Mouse (Mus musculus) kidney, adult 9 months (tissue): ENCODE measurements at regions not wholly inside any gene's neighbourhood (a gene's known extent, or its start where the extent isn't known, plus 50 kb on each side); places are given as distances from the start of the nearest gene placed in this dataset.

ENCODE experiments used
- DNase-seq: peaks from one replicate; pipeline ENCODE4 v3.0.0; 2022

DNA sequence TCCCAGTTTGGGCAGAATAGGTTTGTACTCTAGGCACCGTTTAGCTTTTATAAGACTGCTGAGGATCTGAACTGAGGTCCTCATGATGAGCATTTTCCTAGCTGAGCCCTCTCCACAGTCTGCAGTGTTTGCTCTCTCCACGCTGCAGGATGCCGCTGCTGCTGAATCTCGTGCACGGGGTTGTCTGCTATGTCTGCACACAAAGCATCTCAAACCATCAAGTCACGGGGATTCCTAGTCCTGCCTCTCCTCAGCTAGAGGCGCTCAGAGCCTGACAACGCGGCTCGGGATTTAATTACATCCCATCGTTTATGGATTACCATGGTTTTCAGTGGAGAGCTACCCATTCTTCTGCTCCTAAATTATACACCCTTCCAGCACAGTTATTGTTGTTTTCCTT lies 175.6 kb downstream of the Rnf144b start:
- DNase-seq = no peak

DNA sequence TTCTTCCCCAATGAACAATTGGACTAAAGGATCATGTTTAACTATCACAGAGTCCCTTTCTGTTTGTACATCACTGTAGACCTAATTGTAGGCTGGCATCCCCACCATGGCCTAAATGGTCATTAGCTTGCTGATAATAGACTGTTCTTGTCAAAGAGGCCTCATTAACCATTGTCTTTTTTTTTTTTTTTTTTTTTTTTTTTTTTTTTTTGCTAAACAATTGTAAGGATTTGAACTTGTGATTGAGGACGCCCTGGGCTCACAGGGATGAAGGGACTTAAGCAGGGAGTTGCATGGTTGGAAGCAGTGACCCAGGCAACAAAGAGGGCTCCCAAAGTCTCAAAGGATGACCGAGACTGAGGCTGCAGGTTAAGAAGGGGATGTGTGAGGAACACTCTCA lies 178.0 kb downstream of the Rnf144b start:
- no peak for DNase-seq

- no peak for DNase-seq
These were observed 178.6 kb downstream of the Rnf144b start for GRCm38 (mm10) chr13:47301070-47301469.

DNA sequence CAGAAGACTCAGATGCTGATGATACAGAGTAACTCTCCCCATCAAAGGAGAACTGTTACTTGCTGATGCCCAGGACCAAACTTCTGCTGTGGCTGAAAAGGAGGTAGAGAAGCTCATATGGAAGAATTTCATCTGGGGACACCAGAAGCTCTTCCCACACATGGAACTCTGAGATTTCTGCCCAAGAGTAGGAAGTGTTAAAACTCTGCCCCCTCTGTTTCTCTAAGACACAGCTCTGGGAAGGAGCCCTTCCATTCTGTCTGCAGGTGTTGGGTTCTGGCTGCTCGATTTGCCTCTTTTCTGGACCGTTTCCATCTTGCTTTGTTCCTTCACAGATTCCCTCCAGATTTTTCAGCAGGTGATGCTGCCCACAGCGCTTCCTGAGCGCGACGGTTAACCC lies 187.0 kb downstream of the Rnf144b start:
- DNase-seq = no peak

GRCm38 (mm10) chr13:47310751-47311202 lies 188.3 kb downstream of the Rnf144b start:
- DNase-seq = no peak

- no peak for DNase-seq
These were observed 197.1 kb downstream of the Rnf144b start for GRCm38 (mm10) chr13:47319549-47319948.

DNA sequence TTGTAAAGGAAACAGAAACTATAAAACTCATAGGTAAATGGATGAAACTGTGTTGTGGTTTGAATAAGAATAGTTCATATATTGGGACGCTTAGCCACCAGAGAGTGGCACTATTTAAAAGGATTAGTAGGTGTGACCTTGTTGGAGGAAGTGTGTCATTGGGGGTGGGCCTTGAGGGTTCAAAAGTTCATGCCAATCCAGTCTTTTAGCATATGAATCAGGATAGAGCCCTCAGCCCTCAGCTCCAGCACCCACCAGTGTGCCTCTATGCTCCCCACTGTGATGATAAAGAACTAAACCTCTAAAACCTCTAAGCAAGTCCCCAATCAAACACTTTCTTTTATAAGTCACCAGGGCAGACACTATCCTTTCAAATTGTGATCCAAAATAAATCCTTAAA lies 199.4 kb downstream of the Rnf144b start:
- no peak for DNase-seq

- DNase-seq = no peak
These were observed 213.7 kb downstream of the Rnf144b start for GRCm38 (mm10) chr13:47335996-47336684.

GRCm38 (mm10) chr13:47336865-47337441 lies 214.5 kb downstream of the Rnf144b start:
- DNase-seq = no peak

- DNase-seq = no peak
These were observed 217.0 kb downstream of the Rnf144b start for GRCm38 (mm10) chr13:47339411-47339810.

- DNase-seq = no peak
These were observed 219.9 kb downstream of the Rnf144b start for GRCm38 (mm10) chr13:47342361-47342760.

GRCm38 (mm10) chr13:47345576-47345975 lies 223.1 kb downstream of the Rnf144b start:
- DNase-seq = no peak

GRCm38 (mm10) chr13:47347835-47348234 lies 225.4 kb downstream of the Rnf144b start:
- no peak for DNase-seq

DNA sequence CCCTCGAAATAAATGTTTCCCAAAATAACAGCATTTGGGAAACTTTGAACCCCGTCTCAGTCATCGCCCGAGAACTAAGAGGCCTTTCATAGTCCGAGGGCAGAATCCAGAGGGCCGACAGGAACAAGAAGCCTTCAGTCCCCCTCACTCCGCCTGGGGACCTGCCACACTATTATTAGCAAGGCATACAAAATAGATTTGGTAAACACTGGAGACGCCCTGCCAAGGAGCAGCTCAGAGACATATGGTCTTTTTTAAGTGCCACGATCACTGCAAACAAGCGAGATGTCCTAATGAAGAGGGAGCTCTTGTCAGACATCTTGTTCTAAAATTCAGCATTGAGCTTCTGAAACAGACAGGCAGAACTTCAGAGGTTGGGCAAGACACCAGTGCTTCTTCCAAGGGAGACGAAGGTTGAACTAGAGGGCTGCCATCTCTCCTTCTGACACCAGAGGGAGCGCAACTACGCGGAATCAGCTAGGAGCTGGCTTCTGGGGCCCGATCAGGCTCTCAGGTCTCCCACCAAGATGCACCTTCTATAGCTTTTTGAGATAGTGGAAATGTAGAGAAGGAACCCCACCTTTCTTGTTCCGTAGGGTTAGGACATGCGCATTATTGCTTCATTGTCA lies 226.2 kb downstream of the Rnf144b start:
- DNase-seq = peak; percentile 61

- no peak for DNase-seq
These were observed 232.0 kb downstream of the Rnf144b start for GRCm38 (mm10) chr13:47354446-47354845.

- DNase-seq = no peak
These were observed 232.7 kb downstream of the Rnf144b start for GRCm38 (mm10) chr13:47355169-47355568.

GRCm38 (mm10) chr13:47358986-47359385 lies 236.5 kb downstream of the Rnf144b start:
- DNase-seq = no peak

DNA sequence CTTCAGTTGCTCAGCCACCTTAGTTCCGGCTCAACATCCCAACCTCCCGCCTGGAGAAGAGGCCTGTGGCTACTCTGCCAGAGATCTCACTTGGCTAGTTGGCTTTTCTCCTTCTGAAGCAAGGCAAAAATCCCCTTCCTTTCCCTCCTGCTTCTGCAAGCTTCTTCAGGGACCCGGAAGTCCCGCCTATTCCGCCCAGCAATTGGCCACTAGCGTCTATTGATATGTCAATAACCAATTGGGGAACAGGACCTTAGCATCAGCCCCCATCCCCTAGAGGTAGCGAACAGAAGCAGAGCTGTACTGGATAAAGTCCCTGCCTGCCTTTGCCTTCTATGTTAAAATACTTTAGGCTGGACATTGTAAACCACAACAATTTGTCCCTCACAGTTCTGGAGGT lies 243.3 kb downstream of the Rnf144b start:
- no peak for DNase-seq

DNA sequence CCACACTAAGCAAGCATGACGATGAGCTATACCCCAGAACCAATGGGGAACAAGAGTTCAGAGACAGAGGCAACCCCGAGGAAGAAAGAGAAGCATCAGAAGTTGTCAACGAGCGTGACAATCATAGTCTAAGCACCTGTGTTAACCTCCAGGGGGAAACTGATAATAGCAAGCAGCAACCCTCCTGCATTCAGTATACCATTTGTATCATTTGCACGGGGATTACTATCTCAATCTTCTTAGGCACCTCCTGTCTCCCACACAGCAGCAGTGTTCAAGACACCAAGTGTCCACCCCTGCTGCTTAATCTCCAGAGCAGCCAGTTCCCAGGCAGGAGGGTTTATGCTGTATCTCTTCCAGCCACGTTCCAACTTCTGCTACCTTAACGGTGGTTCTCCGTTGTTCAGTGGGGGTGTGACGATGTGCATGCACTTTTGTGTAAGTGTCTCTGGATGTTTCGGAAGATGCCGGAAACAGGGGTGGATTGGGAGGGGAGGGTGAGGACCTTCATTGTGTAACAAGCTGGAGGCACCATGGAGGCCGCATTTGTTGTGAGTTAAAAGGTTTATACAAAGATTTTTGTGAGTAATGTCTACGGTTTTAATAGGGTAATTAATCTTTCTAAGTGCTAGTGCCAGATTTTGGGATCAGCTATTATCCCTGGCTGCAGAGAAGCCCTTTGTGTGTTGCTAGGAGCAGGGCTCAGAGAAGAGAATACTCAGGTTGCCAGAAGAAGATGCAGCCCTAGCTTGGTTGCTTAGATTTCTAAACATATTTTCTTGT lies 245.8 kb downstream of the Rnf144b start:
- DNase-seq = no peak

- DNase-seq = no peak
These were observed 252.1 kb downstream of the Rnf144b start for GRCm38 (mm10) chr13:47374583-47374982.

GRCm38 (mm10) chr13:47391023-47391422 lies 268.6 kb downstream of the Rnf144b start:
- no peak for DNase-seq

- DNase-seq = no peak
These were observed 275.4 kb downstream of the Rnf144b start for GRCm38 (mm10) chr13:47397726-47398350.

- no peak for DNase-seq
These were observed 276.5 kb downstream of the Rnf144b start for GRCm38 (mm10) chr13:47398976-47399375.
